Mouse (Mus musculus): Measurements from ENCODE around the gene Alyref. TPM values are rescaled to one million over a fixed set of nuclear protein-coding genes. Genes with fewer than 3 reads are reported as not detected.

The Alyref gene
- polyA plus RNA-seq (2017; shearing (Covaris generic)), result 279 TPM

DNA sequence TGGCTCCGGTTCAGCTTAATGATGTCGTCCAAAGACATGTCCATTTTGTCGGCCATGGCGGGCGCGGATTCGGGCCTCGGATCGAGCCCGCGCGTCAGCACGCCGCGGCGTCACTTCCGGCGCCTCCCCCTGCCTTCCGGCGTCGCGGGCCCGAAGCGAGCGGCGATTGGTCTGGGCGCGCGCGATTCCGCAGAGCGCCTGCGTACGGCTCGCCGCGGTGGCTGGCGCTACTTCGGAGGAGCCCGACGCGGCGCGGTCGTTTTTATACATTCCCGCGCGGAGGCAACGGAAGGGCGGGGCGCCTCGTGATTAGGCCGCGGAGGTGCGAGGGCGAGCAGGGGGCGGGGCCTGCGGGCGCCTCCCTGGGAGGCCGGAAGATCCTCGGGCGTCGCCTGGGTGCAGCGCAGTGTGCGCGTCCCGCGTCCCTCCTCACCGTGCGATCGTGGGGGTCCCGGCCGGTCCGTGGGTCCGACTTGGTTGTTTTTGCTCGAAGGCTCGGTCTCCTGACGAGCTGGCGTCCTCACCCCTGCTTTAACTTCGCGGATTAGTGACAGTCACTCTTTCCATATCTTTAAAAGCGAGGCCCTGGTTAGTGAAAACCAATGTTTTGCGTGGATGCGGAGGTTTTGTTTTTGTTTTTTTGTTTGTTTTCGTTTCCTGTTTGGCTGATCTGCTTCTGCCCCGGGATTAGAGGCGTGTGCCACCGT, at the start of gene Alyref, which contains the start of gene Anapc11:
Alyref (minus strand) TSS at position 83 of the 707 bp plus-strand sequence.
Anapc11 (plus strand) TSS at position 139 of the 707 bp plus-strand sequence.

DNA sequence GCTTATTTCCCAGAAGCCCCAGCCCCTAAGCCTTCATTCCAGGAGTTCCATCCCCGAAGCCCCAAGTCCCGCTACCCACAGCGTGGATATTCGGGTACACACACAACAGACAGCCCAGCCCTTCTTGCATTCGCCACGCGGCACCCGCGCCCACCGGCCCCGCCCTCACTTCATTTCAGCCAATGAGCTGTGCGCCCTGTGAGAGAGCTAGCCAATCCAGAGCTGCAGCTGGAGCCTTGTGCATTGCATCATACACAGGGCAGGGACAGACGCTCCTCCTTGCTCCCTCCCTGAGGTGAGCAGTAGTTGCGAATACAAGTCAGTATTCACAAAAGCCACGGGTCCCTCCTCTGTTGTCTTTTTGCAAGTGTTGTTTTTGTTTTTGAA, 45.4 kb upstream of the Alyref start, which contains the start of gene Pycr1:
Pycr1 (minus strand) TSS at position 169 of the 387 bp plus-strand sequence.

DNA sequence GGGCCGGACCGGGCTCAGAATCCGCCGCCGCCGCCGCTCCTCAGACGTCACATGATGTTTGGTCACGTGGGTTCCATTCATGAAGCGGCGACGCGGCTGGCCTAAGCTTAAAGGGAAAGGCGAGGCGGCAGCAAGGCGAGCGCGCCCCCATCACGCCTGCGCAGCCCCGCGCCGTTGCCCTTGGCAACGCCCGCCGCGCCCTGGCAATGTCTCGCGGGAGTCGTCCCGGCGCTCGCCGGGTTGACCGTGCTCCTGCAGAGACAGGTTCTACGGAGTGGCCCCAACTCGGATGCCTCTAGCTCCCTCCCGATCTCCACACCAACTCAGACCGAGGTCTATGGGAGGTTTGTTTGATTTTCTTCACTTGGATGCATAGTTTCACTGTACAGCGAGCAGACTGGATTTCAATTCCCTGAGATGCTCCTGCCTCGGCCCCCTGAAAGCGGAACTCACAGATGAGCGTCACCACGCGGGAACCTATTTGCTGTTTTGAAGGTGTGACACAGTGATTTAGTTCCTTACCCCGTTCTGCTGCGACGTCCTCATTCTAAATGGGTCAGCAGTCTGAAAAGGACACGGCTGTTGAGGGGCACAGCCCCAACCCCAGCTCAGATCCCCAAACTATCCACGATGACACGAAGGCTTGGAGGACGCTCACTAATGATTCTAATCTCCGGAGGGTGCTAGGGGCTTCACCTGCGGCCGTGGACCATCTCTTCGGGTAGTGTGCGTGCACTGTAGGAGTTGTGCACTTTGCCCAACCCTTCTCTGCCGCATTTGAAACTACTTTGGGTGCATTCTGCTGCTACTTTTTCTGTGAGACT, 35.6 kb upstream of the Alyref start, which contains the start of gene Mafg:
Mafg (minus strand) TSS at position 81 of the 824 bp plus-strand sequence.

DNA sequence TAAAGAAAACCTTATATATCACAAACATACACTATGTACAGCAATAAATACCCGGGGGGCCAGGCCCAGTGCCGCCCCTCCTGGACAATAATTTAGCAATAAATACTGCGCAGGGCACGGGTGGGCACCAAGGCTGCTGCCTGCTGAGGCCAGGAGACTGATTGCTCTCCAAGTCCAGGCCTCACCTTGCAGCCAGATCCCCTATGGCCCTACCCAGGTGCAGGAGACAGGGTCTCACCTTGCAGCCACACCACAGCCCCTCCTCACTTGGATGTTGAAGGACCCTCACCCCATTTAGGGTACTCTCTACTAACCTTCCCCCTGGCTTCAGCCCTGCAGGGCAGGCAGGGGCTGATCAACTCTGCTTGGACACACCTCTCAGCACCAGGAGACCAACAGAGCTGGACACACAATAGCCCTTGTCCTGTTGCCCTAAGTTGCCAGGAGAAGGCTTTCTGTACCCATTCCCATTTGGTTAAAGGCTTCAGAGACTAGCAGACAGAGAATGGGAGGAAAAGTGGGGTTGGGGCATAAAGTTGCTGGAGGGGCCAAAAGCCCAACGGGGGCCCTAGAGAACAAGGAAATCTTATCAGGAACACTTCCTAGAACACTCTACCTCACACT, 27.1 kb upstream of the Alyref start, which contains the start of gene Sirt7:
Sirt7 (minus strand) TSS at position 89 of the 624 bp plus-strand sequence.

DNA sequence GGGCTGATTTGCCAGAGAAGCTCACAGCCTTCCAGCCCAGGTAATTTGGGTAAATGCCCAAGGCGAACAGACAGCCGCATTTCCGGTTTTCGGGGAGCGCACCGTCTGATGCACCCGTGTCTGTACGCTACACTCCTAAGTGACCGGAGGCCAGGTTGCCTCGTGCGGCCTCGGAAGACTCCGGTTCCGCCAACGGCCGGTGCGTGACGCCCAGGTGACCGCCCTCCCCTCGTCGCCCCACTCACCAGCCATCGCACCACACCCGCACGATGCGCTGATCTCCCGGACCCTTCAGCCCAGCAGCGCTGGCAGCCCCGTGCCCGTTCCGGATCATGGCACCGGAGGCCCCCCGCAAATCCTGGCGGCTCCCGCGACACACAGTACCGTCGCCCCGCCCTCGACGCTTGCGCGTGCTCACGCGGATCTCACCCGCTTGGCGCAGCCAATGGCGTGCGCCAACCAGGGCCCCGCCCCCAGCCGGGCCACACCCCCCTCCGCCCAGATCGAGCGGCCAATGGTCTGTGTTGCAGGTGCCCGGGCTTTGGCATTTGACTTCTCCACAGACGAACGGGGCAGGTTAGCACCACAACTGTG, 19.5 kb upstream of the Alyref start, which contains the start of gene Pcyt2:
Pcyt2 (minus strand) TSS at position 418 of the 594 bp plus-strand sequence.

DNA sequence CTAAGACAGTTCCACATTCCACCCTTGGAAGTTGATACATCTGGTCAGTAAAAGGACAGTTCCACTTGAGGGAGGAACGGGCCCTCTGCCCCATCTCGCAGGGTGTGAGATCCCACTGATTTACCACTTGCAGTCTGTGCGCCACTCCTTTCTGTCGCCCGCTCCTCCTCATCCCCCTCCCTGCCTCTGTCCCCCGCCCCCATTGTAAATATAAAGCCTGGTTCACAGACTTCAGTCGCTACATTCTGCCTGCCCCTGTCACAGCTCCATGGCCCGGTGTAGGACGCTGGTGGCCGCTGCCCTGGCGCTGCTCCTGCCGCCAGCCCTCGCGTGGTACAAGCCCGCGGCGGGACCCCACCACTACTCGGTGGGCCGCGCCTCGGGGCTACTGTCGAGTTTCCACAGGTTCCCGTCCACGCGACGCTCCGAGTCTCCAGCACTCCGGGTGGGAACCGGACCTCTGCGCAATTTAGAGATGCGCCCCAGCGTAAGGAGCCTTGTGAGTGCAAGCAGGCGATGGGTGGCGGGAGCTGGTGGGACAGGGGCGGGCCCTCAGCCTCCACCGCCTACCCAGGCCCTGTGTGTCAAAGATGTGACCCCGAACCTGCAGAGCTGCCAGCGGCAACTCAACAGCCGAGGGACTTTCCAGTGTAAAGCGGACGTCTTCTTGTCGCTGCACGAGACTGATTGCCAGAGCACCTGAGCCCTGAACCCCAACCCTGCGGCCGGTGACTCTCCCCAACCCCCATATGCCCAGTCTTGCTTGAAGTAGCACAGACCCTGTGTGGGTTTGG, 10.3 kb upstream of the Alyref start, which contains the start of gene Npb:
Npb (plus strand) TSS at position 237 of the 794 bp plus-strand sequence.

DNA sequence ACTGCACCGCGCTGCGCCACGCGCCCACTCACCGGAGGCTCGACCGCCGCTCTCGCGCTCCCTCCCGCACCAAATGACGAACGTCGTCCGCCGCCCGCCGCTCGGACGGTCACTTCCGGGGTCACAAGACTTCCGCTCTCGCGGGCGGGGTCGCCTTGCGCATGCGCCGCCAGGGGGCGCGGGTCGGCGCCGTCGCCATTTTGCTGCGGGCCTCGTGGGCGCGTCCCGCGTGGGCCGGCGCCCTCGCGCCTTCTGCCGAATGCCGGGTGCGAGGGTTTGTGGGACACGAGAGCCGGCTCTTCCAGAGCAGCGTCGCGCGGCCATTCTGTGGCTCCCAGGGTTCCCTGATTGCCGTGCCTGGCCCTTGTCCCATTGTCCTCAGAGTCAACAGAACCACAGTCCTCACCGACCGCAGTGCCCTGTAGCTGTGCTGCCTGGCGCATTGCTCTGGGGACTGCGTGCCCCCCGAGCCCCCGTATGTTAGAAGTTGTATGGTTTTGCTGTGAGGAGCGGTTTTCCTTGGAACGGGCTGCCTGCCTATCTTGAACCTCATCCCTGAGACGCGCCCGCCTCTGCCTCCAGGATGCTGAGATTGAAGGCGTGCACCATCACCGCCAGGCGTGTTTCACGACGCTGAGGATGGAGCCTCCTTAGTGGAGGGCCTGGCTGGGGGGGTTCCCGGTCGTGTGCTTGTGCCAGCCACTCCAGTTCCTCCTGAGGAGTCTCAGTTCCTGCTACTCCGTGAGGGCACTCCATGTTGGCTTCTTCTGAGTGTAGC, 16.5 kb downstream of the Alyref start, which contains the start of gene Arhgdia:
Arhgdia (minus strand) TSS at position 135 of the 778 bp plus-strand sequence.

DNA sequence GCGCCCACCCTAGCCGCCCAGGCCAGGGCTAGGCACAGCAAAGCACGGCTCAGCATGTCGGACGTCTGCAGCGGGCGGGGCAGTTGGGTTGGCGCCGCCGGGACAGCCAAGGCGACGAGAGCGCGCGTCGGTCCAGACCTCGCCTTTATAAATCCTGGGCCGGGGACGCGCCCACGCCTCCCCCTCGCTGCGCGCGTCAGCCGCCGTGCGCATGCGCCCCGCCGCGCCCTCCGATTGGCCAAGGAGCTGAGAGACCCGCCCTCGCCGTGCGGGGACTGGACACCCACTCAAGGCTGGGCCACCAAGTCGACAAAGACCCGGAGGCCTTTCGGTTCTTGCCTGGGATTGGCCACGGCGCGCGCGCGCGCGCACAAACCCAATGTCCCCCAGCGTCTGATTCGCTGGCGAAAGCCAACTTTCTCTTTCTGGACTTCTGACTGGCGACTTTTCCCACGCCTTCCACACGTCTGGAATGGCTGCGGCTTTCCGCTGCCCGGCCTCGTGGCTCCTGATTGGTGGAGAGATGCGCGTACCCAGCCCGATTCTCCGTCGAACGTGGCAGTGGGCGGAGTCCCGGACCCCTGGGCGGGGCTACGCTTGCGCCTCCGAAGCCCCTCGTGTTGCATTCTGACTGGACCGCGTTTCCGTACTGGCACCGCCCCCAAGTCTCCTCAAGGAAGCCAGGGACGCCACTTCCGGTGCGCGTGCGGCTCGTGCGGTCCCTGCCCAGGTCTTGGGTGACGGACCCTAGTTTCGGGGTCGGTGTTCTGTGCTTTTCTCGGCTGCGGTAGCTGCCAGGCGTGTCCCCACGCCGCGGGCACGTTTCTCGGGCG, 25.2 kb downstream of the Alyref start, which contains the start of gene P4hb:
P4hb (minus strand) TSS at position 502 of the 833 bp plus-strand sequence.

DNA sequence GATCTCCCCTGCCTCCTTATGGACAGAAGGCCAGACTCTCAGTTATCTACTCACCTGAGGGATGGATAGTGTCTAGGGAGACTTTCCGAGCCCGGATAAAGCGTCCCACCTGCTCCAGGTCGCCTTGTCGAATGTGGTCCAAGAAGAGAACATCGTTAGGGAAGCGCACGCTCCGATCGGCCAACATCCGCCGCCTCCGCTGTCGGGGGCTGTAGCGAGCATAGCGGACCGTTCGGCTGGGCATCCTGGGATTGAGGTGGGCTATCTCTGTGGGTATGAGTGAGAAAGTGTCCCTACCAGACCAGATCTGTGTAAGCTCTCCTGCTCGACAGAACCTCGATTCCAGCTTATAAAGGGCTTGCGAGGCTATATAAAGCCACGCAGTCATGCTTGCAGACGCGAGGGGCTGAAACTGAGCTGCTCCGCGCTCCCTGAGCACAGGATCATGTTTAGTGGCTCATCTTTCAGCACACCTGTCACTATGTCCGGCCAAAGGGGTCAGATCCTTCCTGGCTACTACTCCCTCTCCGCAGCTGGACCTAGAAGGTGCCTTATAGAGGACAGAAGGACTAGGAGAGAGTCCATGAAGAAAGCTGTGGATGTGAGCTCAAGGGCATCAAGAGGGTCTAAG, 47.2 kb downstream of the Alyref start, which contains the start of gene Ppp1r27:
Ppp1r27 (minus strand) TSS at position 323 of the 631 bp plus-strand sequence.

DNA sequence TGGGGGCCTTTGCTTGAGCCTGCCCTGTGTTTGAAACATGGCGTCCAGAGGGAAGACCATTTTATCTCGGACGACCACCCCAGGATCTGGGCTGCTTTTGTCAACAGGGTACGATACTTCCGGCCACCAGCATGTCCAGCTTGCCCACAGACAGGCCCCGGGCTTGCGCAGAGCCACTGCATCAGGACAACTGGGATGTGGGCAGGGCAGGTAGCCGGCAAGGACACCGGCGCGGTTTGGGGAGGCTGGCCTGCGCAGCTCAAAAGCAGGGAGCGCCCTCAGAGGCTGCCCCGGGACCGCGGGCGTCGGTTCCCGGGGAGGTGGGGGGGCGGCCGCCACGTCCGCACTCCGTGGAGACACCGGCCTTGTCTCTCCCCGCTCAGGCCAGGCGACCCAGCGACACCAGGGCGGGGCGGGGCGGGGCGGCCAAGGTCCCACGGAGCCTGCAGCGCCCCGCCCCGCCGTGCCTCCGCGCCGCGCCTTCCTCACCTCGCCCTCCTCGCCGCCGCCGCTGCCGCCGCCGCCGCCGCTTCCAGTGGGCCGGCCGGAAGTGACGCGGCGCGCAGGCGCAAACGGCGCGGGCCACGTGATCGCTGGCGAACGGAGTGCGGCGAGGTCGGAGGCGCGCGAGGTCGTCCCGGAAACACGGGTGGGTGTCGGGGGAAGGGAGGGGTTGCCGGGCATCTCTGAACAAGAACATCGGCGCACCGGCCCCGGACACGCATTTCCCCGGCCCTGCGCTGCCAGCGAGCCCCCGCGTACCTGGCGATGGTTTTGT, 48.8 kb downstream of the Alyref start, which contains the start of gene Mcrip1:
Mcrip1 (minus strand) TSS at position 560 of the 778 bp plus-strand sequence.

Other genes with a start within 250 kb of the Alyref start
- 2,851 TPM for gene Actg1, start 249.8 kb downstream of the Alyref start, polyA plus RNA-seq (2017; shearing (Covaris generic))
- 0.22 TPM for gene Fscn2, start 236.8 kb downstream of the Alyref start, polyA plus RNA-seq (2017; shearing (Covaris generic))
- gene Faap100, start 219.6 kb downstream of the Alyref start, polyA plus RNA-seq (2017; shearing (Covaris generic)), result 24.0 TPM
- 50.4 TPM for gene Nploc4, start 160.7 kb downstream of the Alyref start, polyA plus RNA-seq (2017; shearing (Covaris generic))
- gene Tspan10, start 155.7 kb downstream of the Alyref start, polyA plus RNA-seq (2017; shearing (Covaris generic)), result not detected
- 0.60 TPM for gene Pde6g, start 144.9 kb downstream of the Alyref start, polyA plus RNA-seq (2017; shearing (Covaris generic))
- gene Oxld1, start 140.3 kb downstream of the Alyref start, polyA plus RNA-seq (2017; shearing (Covaris generic)), result 3.9 TPM
- gene Ccdc137, start 140.2 kb downstream of the Alyref start, polyA plus RNA-seq (2017; shearing (Covaris generic)), result 25.7 TPM
- 11.9 TPM for gene Arl16, start 130.8 kb downstream of the Alyref start, polyA plus RNA-seq (2017; shearing (Covaris generic))
- 29.6 TPM for gene Mrpl12, start 113.8 kb downstream of the Alyref start, polyA plus RNA-seq (2017; shearing (Covaris generic))
- gene Slc25a10, start 106.5 kb downstream of the Alyref start, polyA plus RNA-seq (2017; shearing (Covaris generic)), result 7.6 TPM
- not detected for gene Gcgr, start 67.7 kb downstream of the Alyref start, polyA plus RNA-seq (2017; shearing (Covaris generic))
- gene Mcrip1, start 48.6 kb downstream of the Alyref start, polyA plus RNA-seq (2017; shearing (Covaris generic)), result 59.6 TPM
- not detected for gene Ppp1r27, start 47.2 kb downstream of the Alyref start, polyA plus RNA-seq (2017; shearing (Covaris generic))
- gene P4hb, start 25.1 kb downstream of the Alyref start, polyA plus RNA-seq (2017; shearing (Covaris generic)), result 172 TPM
- 768 TPM for gene Arhgdia, start 16.7 kb downstream of the Alyref start, polyA plus RNA-seq (2017; shearing (Covaris generic))
- 67.7 TPM for gene Anapc11, start 56 bp upstream of the Alyref start, polyA plus RNA-seq (2017; shearing (Covaris generic))
- not detected for gene Npb, start 10.1 kb upstream of the Alyref start, polyA plus RNA-seq (2017; shearing (Covaris generic))
- gene Pcyt2, start 19.6 kb upstream of the Alyref start, polyA plus RNA-seq (2017; shearing (Covaris generic)), result 135 TPM
- 155 TPM for gene Sirt7, start 26.9 kb upstream of the Alyref start, polyA plus RNA-seq (2017; shearing (Covaris generic))
- 31.8 TPM for gene Mafg, start 35.2 kb upstream of the Alyref start, polyA plus RNA-seq (2017; shearing (Covaris generic))
- 0.44 TPM for gene Pycr1, start 45.4 kb upstream of the Alyref start, polyA plus RNA-seq (2017; shearing (Covaris generic))
- gene Myadml2, start 49.8 kb upstream of the Alyref start, polyA plus RNA-seq (2017; shearing (Covaris generic)), result not detected
- not detected for gene Notum, start 62.8 kb upstream of the Alyref start, polyA plus RNA-seq (2017; shearing (Covaris generic))
- gene Aspscr1, start 74.6 kb upstream of the Alyref start, polyA plus RNA-seq (2017; shearing (Covaris generic)), result 111 TPM
- 85.8 TPM for gene Cenpx, start 115.4 kb upstream of the Alyref start, polyA plus RNA-seq (2017; shearing (Covaris generic))
- 52.6 TPM for gene Lrrc45, start 115.6 kb upstream of the Alyref start, polyA plus RNA-seq (2017; shearing (Covaris generic))
- gene Rac3, start 123.1 kb upstream of the Alyref start, polyA plus RNA-seq (2017; shearing (Covaris generic)), result not detected
- gene Dcxr, start 128.9 kb upstream of the Alyref start, polyA plus RNA-seq (2017; shearing (Covaris generic)), result 5.4 TPM
- gene Cbr2, start 133.7 kb upstream of the Alyref start, polyA plus RNA-seq (2017; shearing (Covaris generic)), result not detected
- gene Hmga1b, start 164.4 kb upstream of the Alyref start, polyA plus RNA-seq (2017; shearing (Covaris generic)), result 9.5 TPM
- gene Rfng, start 185.8 kb upstream of the Alyref start, polyA plus RNA-seq (2017; shearing (Covaris generic)), result 29.1 TPM
- gene Gps1, start 185.9 kb upstream of the Alyref start, polyA plus RNA-seq (2017; shearing (Covaris generic)), result 70.8 TPM
- gene Dus1l, start 198.0 kb upstream of the Alyref start, polyA plus RNA-seq (2017; shearing (Covaris generic)), result 42.8 TPM
- 39.2 TPM for gene Fasn, start 226.2 kb upstream of the Alyref start, polyA plus RNA-seq (2017; shearing (Covaris generic))

Data from effector memory CD4-positive, alpha-beta T cell, adult 7 months (primary cell).